Mouse (Mus musculus) embryonic facial prominence, embryonic 12.5 days (tissue): Measurements from ENCODE around the gene Chil1. TPM values are rescaled to one million over a fixed set of nuclear protein-coding genes. Genes with fewer than 3 reads are reported as not detected.

Experiments
- ATAC-seq: fragments of 200-750 bp; cut with Nextera tagmentation; 2 replicates; pipeline ENCODE4 v1.8.0; 2017; ENCODE audit not compliant: insufficient number of reproducible peaks, insufficient read depth, low FRiP score, low TSS enrichment
- H3K27ac ChIP-seq: fragments of 300-500 bp; sonication (generic); 2 replicates; pipeline ENCODE4 v1.5.1; 2016; ENCODE audit warnings: mild to moderate bottlenecking
- H3K27me3 ChIP-seq: fragments of 300-500 bp; sonication (generic); 2 replicates; pipeline ENCODE4 v1.6.1; 2016; ENCODE audit warnings: mild to moderate bottlenecking, moderate library complexity
- H3K36me3 ChIP-seq: fragments of 300-500 bp; sonication (generic); 2 replicates; pipeline ENCODE4 v1.6.1; 2016; ENCODE audit warnings: mild to moderate bottlenecking
- H3K4me1 ChIP-seq: fragments of 300-500 bp; sonication (generic); 2 replicates; pipeline ENCODE4 v1.6.1; 2016
- H3K4me2 ChIP-seq: fragments of 300-500 bp; sonication (generic); replicated peaks from 2 replicates; pipeline ENCODE4 v1.6.1; 2016; ENCODE audit warnings: mild to moderate bottlenecking, moderate library complexity
- H3K4me3 ChIP-seq: fragments of 300-500 bp; sonication (generic); 2 replicates; pipeline ENCODE4 v1.5.1; 2016; ENCODE audit warnings: mild to moderate bottlenecking
- H3K9ac ChIP-seq: fragments of 300-500 bp; sonication (generic); 2 replicates; pipeline ENCODE4 v1.6.1; 2016; ENCODE audit warnings: mild to moderate bottlenecking, moderate library complexity
- H3K9me3 ChIP-seq: fragments of 300-500 bp; sonication (generic); 2 replicates; pipeline ENCODE4 v1.6.1; 2016; ENCODE audit warnings: mild to moderate bottlenecking, moderate library complexity
- WGBS: fragments of 180-500 bp; shearing (Covaris S2); methylation state at CpG from one replicate; pipeline ENCODE4 v1.1.7; 2016; 5-methylcytosine and 5-hydroxymethylcytosine counted together
- polyA plus RNA-seq: library from polyadenylated mRNA; unstranded; fragments of >200 nt; fragmentation: Nextera tagmentation; extraction: Ambion mirVana; gene quantifications from 2 replicates; pipeline ENCODE4 v1.2.1, GENCODE M21; 2016

Gene Chil1
- polyA plus RNA-seq, 1 experiment from 2014 or later, result 3.6 TPM

- no peak overlapping the region for H3K4me2 ChIP-seq
- H3K27ac ChIP-seq, result 0 out of 2 replicates have a peak overlapping the region, but pooled peaks have one; percentile 30
- ATAC-seq, result peak; percentile 72
Observed at GRCm38 (mm10) chr1:134195979-134196378, 14.0 kb downstream of the Chil1 start.

GRCm38 (mm10) chr1:134196386-134196785, 14.4 kb downstream of the Chil1 start:
- 72% methylated on average over 4 of the region's 4 CpGs for WGBS
- no peak overlapping the region for H3K4me3 ChIP-seq
- H3K4me2 ChIP-seq, result no peak overlapping the region
- H3K27me3 ChIP-seq, result no peaks in the 10 kb centered on the region
- ATAC-seq, result no peak
- H3K36me3 ChIP-seq, result no peaks in the 10 kb centered on the region
- H3K4me1 ChIP-seq, result peaks cover 33% of the 10 kb centered on the region
- H3K9ac ChIP-seq, result no peak overlapping the region
- H3K9me3 ChIP-seq, result no peaks in the 10 kb centered on the region
- H3K27ac ChIP-seq, result no peak overlapping the region

More at GRCm38 (mm10) chr1:134195979-134196378, 14.0 kb downstream of the Chil1 start:
- Histone ChIP-seq H3K36me3 (no peaks in the 10 kb centered on the region), H3K4me1 (peaks cover 33% of the 10 kb centered on the region), H3K27me3 (no peaks in the 10 kb centered on the region), H3K4me3 (no peak overlapping the region), H3K9ac (no peak overlapping the region), H3K9me3 (no peaks in the 10 kb centered on the region)
- WGBS, result 45% methylated on average over 4 of the region's 4 CpGs

GRCm38 (mm10) chr1:134197325-134197982, 15.5 kb downstream of the Chil1 start:
- 82% methylated on average over 15 of the region's 15 CpGs for WGBS

GRCm38 (mm10) chr1:134198197-134198995, 16.4 kb downstream of the Chil1 start:
- Histone ChIP-seq H3K9me3 (no peaks in the 10 kb centered on the region), H3K4me1 (peaks cover 25% of the 10 kb centered on the region), H3K4me2 (no peak overlapping the region), H3K9ac (no peak overlapping the region), H3K27me3 (0 out of 2 replicates have a peak, but pooled peaks cover 1% of the 10 kb centered on the region), H3K36me3 (no peaks in the 10 kb centered on the region), H3K4me3 (no peak overlapping the region), H3K27ac (no peak overlapping the region)
- no peak for ATAC-seq
- WGBS, result 86% methylated on average over 12 of the region's 12 CpGs

More at GRCm38 (mm10) chr1:134197325-134197982, 15.5 kb downstream of the Chil1 start:
- H3K4me2 ChIP-seq, result no peak overlapping the region
- no peak overlapping the region for H3K9ac ChIP-seq
- no peak overlapping the region for H3K4me3 ChIP-seq
- H3K27me3 ChIP-seq, result no peaks in the 10 kb centered on the region
- no peak overlapping the region for H3K27ac ChIP-seq
- H3K9me3 ChIP-seq, result no peaks in the 10 kb centered on the region
- no peaks in the 10 kb centered on the region for H3K36me3 ChIP-seq
- H3K4me1 ChIP-seq, result peaks cover 33% of the 10 kb centered on the region
- no peak for ATAC-seq

- Histone ChIP-seq H3K4me1 (peaks cover 9% of the 10 kb centered on the region), H3K9me3 (no peaks in the 10 kb centered on the region), H3K4me3 (no peak overlapping the region), H3K9ac (no peak overlapping the region), H3K4me2 (no peak overlapping the region), H3K27ac (no peak overlapping the region), H3K36me3 (no peaks in the 10 kb centered on the region), H3K27me3 (0 out of 2 replicates have a peak, but pooled peaks cover 3% of the 10 kb centered on the region)
- ATAC-seq, result no peak
- WGBS, result 60% methylated on average over 2 of the region's 2 CpGs
Observed at GRCm38 (mm10) chr1:134200481-134200880, 18.5 kb downstream of the Chil1 start.

- Histone ChIP-seq H3K36me3 (no peaks in the 10 kb centered on the region), H3K27ac (no peak overlapping the region), H3K9ac (no peak overlapping the region), H3K27me3 (0 out of 2 replicates have a peak, but pooled peaks cover 3% of the 10 kb centered on the region), H3K4me1 (peaks cover 5% of the 10 kb centered on the region), H3K9me3 (no peaks in the 10 kb centered on the region), H3K4me2 (no peak overlapping the region), H3K4me3 (no peak overlapping the region)
- 88% methylated on average over 6 of the region's 6 CpGs for WGBS
- ATAC-seq, result no peak
Observed at GRCm38 (mm10) chr1:134200998-134201686, 19.2 kb downstream of the Chil1 start.

GRCm38 (mm10) chr1:134201751-134202420, 19.9 kb downstream of the Chil1 start:
- no peak overlapping the region for H3K4me3 ChIP-seq

GRCm38 (mm10) chr1:134204230-134204629, 22.3 kb downstream of the Chil1 start:
- no peak overlapping the region for H3K4me3 ChIP-seq
- H3K27me3 ChIP-seq, result 0 out of 2 replicates have a peak, but pooled peaks cover 3% of the 10 kb centered on the region
- no peak overlapping the region for H3K9ac ChIP-seq
- ATAC-seq, result no peak
- H3K9me3 ChIP-seq, result no peaks in the 10 kb centered on the region
- 87% methylated on average over 13 of the region's 13 CpGs for WGBS
- no peak overlapping the region for H3K4me2 ChIP-seq
- peaks cover 6% of the 10 kb centered on the region for H3K4me1 ChIP-seq
- no peak overlapping the region for H3K27ac ChIP-seq
- no peaks in the 10 kb centered on the region for H3K36me3 ChIP-seq

More at GRCm38 (mm10) chr1:134201751-134202420, 19.9 kb downstream of the Chil1 start:
- ATAC-seq, result no peak
- no peak overlapping the region for H3K9ac ChIP-seq
- H3K4me1 ChIP-seq, result peaks cover 6% of the 10 kb centered on the region
- WGBS, result 36% methylated on average over 3 of the region's 3 CpGs
- H3K36me3 ChIP-seq, result no peaks in the 10 kb centered on the region
- H3K27me3 ChIP-seq, result 0 out of 2 replicates have a peak, but pooled peaks cover 3% of the 10 kb centered on the region
- H3K9me3 ChIP-seq, result no peaks in the 10 kb centered on the region
- H3K4me2 ChIP-seq, result no peak overlapping the region
- H3K27ac ChIP-seq, result no peak overlapping the region

- H3K4me2 ChIP-seq, result no peak overlapping the region
- H3K36me3 ChIP-seq, result no peaks in the 10 kb centered on the region
- H3K4me1 ChIP-seq, result peaks cover 7% of the 10 kb centered on the region
- 56% methylated on average over 9 of the region's 9 CpGs for WGBS
- H3K27me3 ChIP-seq, result 0 out of 2 replicates have a peak, but pooled peaks cover 3% of the 10 kb centered on the region
- H3K27ac ChIP-seq, result no peak overlapping the region
- no peak overlapping the region for H3K4me3 ChIP-seq
- no peak overlapping the region for H3K9ac ChIP-seq
- H3K9me3 ChIP-seq, result no peaks in the 10 kb centered on the region
- no peak for ATAC-seq
Observed at GRCm38 (mm10) chr1:134205296-134206018, 23.5 kb downstream of the Chil1 start.

- H3K4me3 ChIP-seq, result no peak overlapping the region
Observed at GRCm38 (mm10) chr1:134206085-134206484, 24.1 kb downstream of the Chil1 start.

More at GRCm38 (mm10) chr1:134206085-134206484, 24.1 kb downstream of the Chil1 start:
- H3K4me1 ChIP-seq, result peaks cover 13% of the 10 kb centered on the region
- 0 out of 2 replicates have a peak, but pooled peaks cover 3% of the 10 kb centered on the region for H3K27me3 ChIP-seq
- no peak overlapping the region for H3K9ac ChIP-seq
- no peaks in the 10 kb centered on the region for H3K9me3 ChIP-seq
- H3K27ac ChIP-seq, result no peak overlapping the region
- ATAC-seq, result no peak
- 44% methylated on average over 5 of the region's 5 CpGs for WGBS
- no peaks in the 10 kb centered on the region for H3K36me3 ChIP-seq
- H3K4me2 ChIP-seq, result no peak overlapping the region
